Mouse (Mus musculus): ENCODE data around the gene Serinc2. TPM values are rescaled to one million over a fixed set of nuclear protein-coding genes. Genes with fewer than 3 reads are reported as not detected.
A peak's percentile ranks its signal among the peaks of the same experiment; 100 is the strongest.

Serinc2 gene
- polyA plus RNA-seq, 1 experiment from 2014 or later: 35.5 TPM

GRCm38 (mm10) chr4:130302285-130302870, 23.4 kb upstream of the Serinc2 start:
- H3K4me1 ChIP-seq (replicated peaks; ENCODE audit: control insufficient read depth, insufficient read depth, low read length): no peaks in the 10 kb centered on the region
- peaks cover 10% of the 10 kb centered on the region for H3K27me3 ChIP-seq (ENCODE audit: control insufficient read depth, insufficient read depth, low read length)

DNA sequence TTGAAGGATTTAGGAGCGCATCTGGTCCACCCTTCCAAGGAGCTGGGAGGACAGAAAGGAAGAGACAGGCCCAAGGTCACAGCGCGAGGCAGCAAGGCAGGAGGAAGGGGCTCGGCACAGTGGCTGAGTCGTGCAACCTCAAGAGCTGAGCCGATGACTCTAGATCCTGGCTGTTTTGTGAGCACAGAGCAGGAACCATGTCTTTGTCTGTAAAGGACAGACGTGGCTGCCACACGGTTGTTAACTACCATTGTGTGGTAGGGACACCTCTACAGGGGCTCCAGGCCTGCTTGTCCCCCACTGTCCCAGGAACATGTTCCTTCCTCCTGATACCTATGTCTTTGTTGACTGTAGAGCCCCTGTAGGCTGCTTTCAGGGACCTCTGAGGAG, 20.6 kb upstream of the Serinc2 start:
- no peak overlapping the region for H3K9ac ChIP-seq
- ATAC-seq (ENCODE audit: low FRiP score): no peak
- no peaks in the 10 kb centered on the region for H3K36me3 ChIP-seq (replicated peaks; ENCODE audit: control insufficient read depth, insufficient read depth)
- WGBS: 68% methylated on average over 8 of the region's 8 CpGs
- no peaks in the 10 kb centered on the region for H3K27me3 ChIP-seq (ENCODE audit: control insufficient read depth, insufficient read depth, low read length)
- no peaks in the 10 kb centered on the region for H3K9me3 ChIP-seq (ENCODE audit: control insufficient read depth, low read length)
- no peak overlapping the region for H3K4me2 ChIP-seq (replicated peaks)
- no peak overlapping the region for H3K27ac ChIP-seq
- no peak for DNase-seq (ENCODE audit: low spot score)
- H3K4me1 ChIP-seq (replicated peaks; ENCODE audit: control insufficient read depth, insufficient read depth, low read length): no peaks in the 10 kb centered on the region
- H3K4me3 ChIP-seq (replicated peaks; ENCODE audit: low read length): no peak overlapping the region

More at GRCm38 (mm10) chr4:130302285-130302870, 23.4 kb upstream of the Serinc2 start:
- DNase-seq (ENCODE audit: low spot score): no peak
- WGBS: 47% methylated on average over 12 of the region's 12 CpGs
- no peak overlapping the region for H3K9ac ChIP-seq
- H3K27ac ChIP-seq: no peak overlapping the region
- no peaks in the 10 kb centered on the region for H3K9me3 ChIP-seq (ENCODE audit: control insufficient read depth, low read length)
- no peak overlapping the region for H3K4me3 ChIP-seq (replicated peaks; ENCODE audit: low read length)
- H3K4me2 ChIP-seq (replicated peaks): no peak overlapping the region
- no peak for ATAC-seq (ENCODE audit: low FRiP score)
- no peaks in the 10 kb centered on the region for H3K36me3 ChIP-seq (replicated peaks; ENCODE audit: control insufficient read depth, insufficient read depth)

DNA sequence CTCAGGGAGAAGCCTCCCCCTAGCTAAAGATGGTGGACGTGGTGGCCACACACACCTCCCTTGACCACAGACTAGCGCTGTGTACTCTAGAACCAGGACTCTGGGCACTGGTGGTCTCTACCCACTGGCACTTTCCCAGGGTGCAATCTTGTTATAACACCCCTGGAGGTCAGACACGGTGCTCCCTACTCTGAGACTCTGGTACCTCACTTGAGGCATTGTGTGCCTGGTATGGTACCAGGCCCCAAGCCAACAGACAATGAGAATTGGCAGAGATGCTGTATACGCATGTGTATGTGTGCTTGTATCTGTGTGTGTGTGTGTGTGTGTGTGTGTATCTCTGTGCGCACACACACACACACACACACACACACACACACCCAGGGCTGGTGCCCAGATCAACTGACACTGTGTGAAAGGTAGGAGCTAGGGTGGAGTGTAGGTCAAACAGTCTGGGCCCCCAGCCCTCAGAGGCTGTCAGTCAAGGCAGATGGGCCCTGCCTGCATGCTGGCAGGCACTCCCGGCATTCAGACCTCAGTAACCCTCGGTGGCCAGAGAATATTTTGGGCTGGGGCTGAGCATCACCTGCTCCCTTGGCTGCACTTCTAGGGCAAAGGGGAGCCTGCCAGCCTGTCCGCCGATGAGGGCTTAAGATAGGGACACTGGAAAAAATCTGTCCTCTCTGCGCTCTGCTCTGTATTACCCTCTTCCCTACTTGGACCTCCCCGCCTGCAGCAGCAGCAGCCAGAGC, 20.0 kb upstream of the Serinc2 start:
- Histone ChIP-seq H3K27me3 (ENCODE audit: control insufficient read depth, insufficient read depth, low read length) (no peaks in the 10 kb centered on the region), H3K9ac (no peak overlapping the region), H3K9me3 (ENCODE audit: control insufficient read depth, low read length) (no peaks in the 10 kb centered on the region), H3K27ac (no peak overlapping the region), H3K36me3 (replicated peaks; ENCODE audit: control insufficient read depth, insufficient read depth) (no peaks in the 10 kb centered on the region), H3K4me3 (replicated peaks; ENCODE audit: low read length) (no peak overlapping the region), H3K4me2 (replicated peaks) (no peak overlapping the region), H3K4me1 (replicated peaks; ENCODE audit: control insufficient read depth, insufficient read depth, low read length) (no peaks in the 10 kb centered on the region)
- DNase-seq (ENCODE audit: low spot score): no peak
- peak; percentile 32; the same call in 1 of the 2 replicates for ATAC-seq (ENCODE audit: low FRiP score)
- WGBS: 75% methylated on average over 11 of the region's 11 CpGs

GRCm38 (mm10) chr4:130297123-130297529, 18.1 kb upstream of the Serinc2 start:
- Histone ChIP-seq H3K4me3 (replicated peaks; ENCODE audit: low read length) (no peak overlapping the region), H3K4me1 (replicated peaks; ENCODE audit: control insufficient read depth, insufficient read depth, low read length) (no peaks in the 10 kb centered on the region), H3K27me3 (ENCODE audit: control insufficient read depth, insufficient read depth, low read length) (no peaks in the 10 kb centered on the region), H3K9ac (no peak overlapping the region), H3K27ac (no peak overlapping the region), H3K4me2 (replicated peaks) (no peak overlapping the region), H3K36me3 (replicated peaks; ENCODE audit: control insufficient read depth, insufficient read depth) (no peaks in the 10 kb centered on the region), H3K9me3 (ENCODE audit: control insufficient read depth, low read length) (no peaks in the 10 kb centered on the region)
- ATAC-seq (ENCODE audit: low FRiP score) (no peak; the same call in 1 of the 2 replicates), DNase-seq (ENCODE audit: low spot score) (peak; percentile 47)
- WGBS: 25% methylated on average over 13 of the region's 13 CpGs

- H3K36me3 ChIP-seq (replicated peaks; ENCODE audit: control insufficient read depth, insufficient read depth): no peaks in the 10 kb centered on the region
- H3K4me1 ChIP-seq (replicated peaks; ENCODE audit: control insufficient read depth, insufficient read depth, low read length): no peaks in the 10 kb centered on the region
- H3K4me2 ChIP-seq (replicated peaks): no peak overlapping the region
- no peak overlapping the region for H3K27ac ChIP-seq
- DNase-seq (ENCODE audit: low spot score) (no peak), ATAC-seq (ENCODE audit: low FRiP score) (no peak)
- H3K4me3 ChIP-seq (replicated peaks; ENCODE audit: low read length): no peak overlapping the region
- WGBS: 85% methylated on average over 13 of the region's 13 CpGs
- H3K27me3 ChIP-seq (ENCODE audit: control insufficient read depth, insufficient read depth, low read length): no peaks in the 10 kb centered on the region
- H3K9me3 ChIP-seq (ENCODE audit: control insufficient read depth, low read length): no peaks in the 10 kb centered on the region
- H3K9ac ChIP-seq: no peak overlapping the region
Measured at GRCm38 (mm10) chr4:130296243-130296965, 17.4 kb upstream of the Serinc2 start.

- DNase-seq (ENCODE audit: low spot score) (no peak), ATAC-seq (ENCODE audit: low FRiP score) (no peak)
- H3K4me1 ChIP-seq (replicated peaks; ENCODE audit: control insufficient read depth, insufficient read depth, low read length): no peaks in the 10 kb centered on the region
- no peak overlapping the region for H3K4me3 ChIP-seq (replicated peaks; ENCODE audit: low read length)
- no peak overlapping the region for H3K9ac ChIP-seq
- no peak overlapping the region for H3K27ac ChIP-seq
- H3K4me2 ChIP-seq (replicated peaks): no peak overlapping the region
- H3K9me3 ChIP-seq (ENCODE audit: control insufficient read depth, low read length): no peaks in the 10 kb centered on the region
- WGBS: 56% methylated on average over 23 of the region's 23 CpGs
- H3K36me3 ChIP-seq (replicated peaks; ENCODE audit: control insufficient read depth, insufficient read depth): no peaks in the 10 kb centered on the region
- no peaks in the 10 kb centered on the region for H3K27me3 ChIP-seq (ENCODE audit: control insufficient read depth, insufficient read depth, low read length)
Measured at GRCm38 (mm10) chr4:130295047-130295745, 16.2 kb upstream of the Serinc2 start.

DNA sequence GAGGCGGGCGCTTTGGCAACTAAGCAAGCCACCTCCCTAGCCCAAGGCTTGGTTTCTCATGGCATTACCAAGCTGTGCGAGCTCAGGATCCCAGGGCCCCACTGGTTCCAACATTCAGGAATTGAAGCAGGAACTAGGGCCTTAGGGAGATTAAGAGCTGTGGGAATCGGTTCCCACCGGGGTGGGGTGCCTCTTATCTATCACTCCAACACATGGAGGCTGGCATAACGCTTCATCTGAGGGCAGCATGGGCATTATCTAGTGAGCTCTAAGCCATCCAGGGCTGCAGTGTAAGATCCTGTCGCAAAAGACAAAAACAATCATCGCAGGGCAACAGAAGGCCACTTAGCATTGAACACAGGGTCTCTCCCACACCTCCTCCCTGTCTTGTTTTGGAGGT, 15.5 kb upstream of the Serinc2 start:
- H3K4me3 ChIP-seq (replicated peaks; ENCODE audit: low read length): no peak overlapping the region
- no peaks in the 10 kb centered on the region for H3K36me3 ChIP-seq (replicated peaks; ENCODE audit: control insufficient read depth, insufficient read depth)
- H3K9ac ChIP-seq: no peak overlapping the region
- 91% methylated on average over 8 of the region's 8 CpGs for WGBS
- no peak overlapping the region for H3K27ac ChIP-seq
- DNase-seq (ENCODE audit: low spot score) (no peak), ATAC-seq (ENCODE audit: low FRiP score) (no peak)
- no peaks in the 10 kb centered on the region for H3K9me3 ChIP-seq (ENCODE audit: control insufficient read depth, low read length)
- no peak overlapping the region for H3K4me2 ChIP-seq (replicated peaks)
- no peaks in the 10 kb centered on the region for H3K4me1 ChIP-seq (replicated peaks; ENCODE audit: control insufficient read depth, insufficient read depth, low read length)
- no peaks in the 10 kb centered on the region for H3K27me3 ChIP-seq (ENCODE audit: control insufficient read depth, insufficient read depth, low read length)

DNA sequence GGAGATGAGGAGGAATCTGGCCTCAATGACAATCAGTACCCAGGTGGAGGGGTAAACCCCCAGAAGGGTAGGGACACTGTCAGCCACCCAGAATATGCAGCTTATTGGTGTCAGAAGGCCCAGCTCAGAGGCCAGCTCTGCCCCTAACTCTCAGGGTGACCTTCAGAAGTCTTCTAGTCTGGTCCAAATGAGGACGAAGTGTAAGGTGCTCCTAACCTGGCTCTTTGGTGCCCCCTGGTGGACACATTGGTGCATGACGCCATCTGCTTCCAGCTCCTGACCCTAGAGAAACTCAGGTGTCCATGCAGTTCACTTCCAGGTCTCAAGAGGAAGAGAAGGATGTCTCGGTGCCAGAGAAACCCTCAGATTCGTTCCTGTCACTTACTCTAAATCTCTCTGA, 13.3 kb upstream of the Serinc2 start:
- H3K4me2 ChIP-seq (replicated peaks): no peak overlapping the region

GRCm38 (mm10) chr4:130289824-130290223, 10.8 kb upstream of the Serinc2 start:
- H3K36me3 ChIP-seq (replicated peaks; ENCODE audit: control insufficient read depth, insufficient read depth): no peaks in the 10 kb centered on the region
- ATAC-seq (ENCODE audit: low FRiP score) (no peak), DNase-seq (ENCODE audit: low spot score) (no peak)
- H3K9ac ChIP-seq: no peak overlapping the region
- H3K9me3 ChIP-seq (ENCODE audit: control insufficient read depth, low read length): no peaks in the 10 kb centered on the region
- WGBS: 71% methylated on average over 3 of the region's 3 CpGs
- H3K4me1 ChIP-seq (replicated peaks; ENCODE audit: control insufficient read depth, insufficient read depth, low read length): no peaks in the 10 kb centered on the region
- H3K27me3 ChIP-seq (ENCODE audit: control insufficient read depth, insufficient read depth, low read length): no peaks in the 10 kb centered on the region
- no peak overlapping the region for H3K27ac ChIP-seq
- H3K4me3 ChIP-seq (replicated peaks; ENCODE audit: low read length): no peak overlapping the region
- no peak overlapping the region for H3K4me2 ChIP-seq (replicated peaks)

More for the DNA sequence above, 13.3 kb upstream of the Serinc2 start:
- no peaks in the 10 kb centered on the region for H3K27me3 ChIP-seq (ENCODE audit: control insufficient read depth, insufficient read depth, low read length)
- H3K4me1 ChIP-seq (replicated peaks; ENCODE audit: control insufficient read depth, insufficient read depth, low read length): no peaks in the 10 kb centered on the region
- 0 out of 2 replicates have a peak, but pooled peaks have one; percentile 31 for ATAC-seq (ENCODE audit: low FRiP score)
- 4% methylated on average over 4 of the region's 4 CpGs for WGBS
- DNase-seq (ENCODE audit: low spot score): peak; percentile 91
- H3K9me3 ChIP-seq (ENCODE audit: control insufficient read depth, low read length): no peaks in the 10 kb centered on the region
- no peak overlapping the region for H3K27ac ChIP-seq
- H3K9ac ChIP-seq: no peak overlapping the region
- no peaks in the 10 kb centered on the region for H3K36me3 ChIP-seq (replicated peaks; ENCODE audit: control insufficient read depth, insufficient read depth)
- no peak overlapping the region for H3K4me3 ChIP-seq (replicated peaks; ENCODE audit: low read length)
